Mouse (Mus musculus): Measurements from ENCODE around the gene Anxa2.

- TF ChIP-seq CHD2 (IDR thresholded peaks at IDR 0.05; ENCODE audit: low read depth, low read length) (no peak), HCFC1 (IDR thresholded peaks at IDR 0.05; ENCODE audit: borderline replicate concordance, insufficient read depth, low read length) (no peak), ZC3H11A (IDR thresholded peaks at IDR 0.05; ENCODE audit: borderline replicate concordance, low read depth, low read length) (no peak), ZNF384 (IDR thresholded peaks at IDR 0.05; ENCODE audit: low read depth, low read length) (no peak), MAFK (IDR thresholded peaks at IDR 0.05; ENCODE audit: insufficient read depth, low read depth, low read length) (no peak)
These were observed 3.1 kb downstream of the Anxa2 start for GRCm38 (mm10) chr9:69456406-69457075.
